Mouse (Mus musculus) gastrocnemius, postnatal 25 days (tissue): ENCODE data around the gene Otol1. TPM values are rescaled to one million over a fixed set of nuclear protein-coding genes. Genes with fewer than 3 reads are reported as not detected.

Source experiments
- DNase-seq: peaks from one replicate; pipeline ENCODE4 v3.0.0; 2022
- long read RNA-seq, 2 experiments: library from polyadenylated mRNA; stranded (forward); transcript quantifications; one replicate each; pipeline ENCODE4 v2.0.0; 2021
- total RNA-seq, 2 experiments: library from RNA; stranded (reverse); gene quantifications; 1 replicate in 1 of 2; 2 replicates in 1 of 2; pipeline ENCODE4 v1.2.3; 2021

Otol1 gene
- not detected for total RNA-seq
- long read RNA-seq, experiment 1, result 0 reads
- long read RNA-seq, experiment 2, result 0 reads

GRCm38 (mm10) chr3:70007313-70007712, at the start of gene Otol1:
Otol1 (plus strand) TSS chr3:70007613.
- no peak for DNase-seq

- no peak for DNase-seq
These were observed 45.2 kb upstream of the Otol1 start for GRCm38 (mm10) chr3:69962187-69962586.

GRCm38 (mm10) chr3:69971482-69972097, 35.8 kb upstream of the Otol1 start:
- no peak for DNase-seq

GRCm38 (mm10) chr3:69978092-69978491, 29.3 kb upstream of the Otol1 start:
- no peak for DNase-seq

GRCm38 (mm10) chr3:69993806-69994205, 13.6 kb upstream of the Otol1 start:
- no peak for DNase-seq

- DNase-seq, result no peak
These were observed 5.9 kb upstream of the Otol1 start for GRCm38 (mm10) chr3:70001540-70001939.

- DNase-seq, result no peak
These were observed 4.2 kb upstream of the Otol1 start for GRCm38 (mm10) chr3:70003126-70003764.

- no peak for DNase-seq
These were observed 3.5 kb upstream of the Otol1 start for GRCm38 (mm10) chr3:70003955-70004354.

GRCm38 (mm10) chr3:70004379-70004778, 3.0 kb upstream of the Otol1 start:
- DNase-seq, result no peak

- DNase-seq, result no peak
These were observed 5.2 kb downstream of the Otol1 start for GRCm38 (mm10) chr3:70012641-70013040.

GRCm38 (mm10) chr3:70026605-70027004, 19.2 kb downstream of the Otol1 start:
- no peak for DNase-seq

GRCm38 (mm10) chr3:70029260-70029659, 21.8 kb downstream of the Otol1 start:
- no peak for DNase-seq

GRCm38 (mm10) chr3:70035593-70035992, 28.2 kb downstream of the Otol1 start:
- DNase-seq, result no peak

Other genes starting within 250 kb of the Otol1 start
- not detected for gene Sptssb, start 147.7 kb upstream of the Otol1 start, total RNA-seq